Mouse (Mus musculus): Measurements from ENCODE around the gene Prss54.

The Prss54 gene

DNA sequence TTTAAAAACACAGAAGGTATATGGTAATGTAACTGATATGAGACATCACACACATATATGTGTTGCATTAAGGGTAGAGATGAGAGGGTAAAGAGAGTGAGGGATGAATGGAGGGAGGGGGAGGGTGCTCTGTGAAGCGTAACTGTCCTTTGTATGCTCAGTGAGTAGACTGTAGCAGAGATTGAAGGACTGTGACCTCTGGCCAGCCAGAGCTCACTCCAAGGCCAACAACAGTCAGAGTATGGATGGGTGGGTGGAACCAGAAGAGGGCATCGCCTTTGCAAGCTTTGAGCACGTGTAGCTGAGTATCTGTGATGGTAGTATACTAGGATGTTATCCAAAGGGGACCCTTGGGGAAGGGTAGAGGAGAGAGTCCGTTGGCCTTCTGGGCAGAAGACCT, 24.6 kb downstream of the Prss54 start:
- no peak for DNase-seq (ENCODE audit: low spot score in 2 of 2)

DNA sequence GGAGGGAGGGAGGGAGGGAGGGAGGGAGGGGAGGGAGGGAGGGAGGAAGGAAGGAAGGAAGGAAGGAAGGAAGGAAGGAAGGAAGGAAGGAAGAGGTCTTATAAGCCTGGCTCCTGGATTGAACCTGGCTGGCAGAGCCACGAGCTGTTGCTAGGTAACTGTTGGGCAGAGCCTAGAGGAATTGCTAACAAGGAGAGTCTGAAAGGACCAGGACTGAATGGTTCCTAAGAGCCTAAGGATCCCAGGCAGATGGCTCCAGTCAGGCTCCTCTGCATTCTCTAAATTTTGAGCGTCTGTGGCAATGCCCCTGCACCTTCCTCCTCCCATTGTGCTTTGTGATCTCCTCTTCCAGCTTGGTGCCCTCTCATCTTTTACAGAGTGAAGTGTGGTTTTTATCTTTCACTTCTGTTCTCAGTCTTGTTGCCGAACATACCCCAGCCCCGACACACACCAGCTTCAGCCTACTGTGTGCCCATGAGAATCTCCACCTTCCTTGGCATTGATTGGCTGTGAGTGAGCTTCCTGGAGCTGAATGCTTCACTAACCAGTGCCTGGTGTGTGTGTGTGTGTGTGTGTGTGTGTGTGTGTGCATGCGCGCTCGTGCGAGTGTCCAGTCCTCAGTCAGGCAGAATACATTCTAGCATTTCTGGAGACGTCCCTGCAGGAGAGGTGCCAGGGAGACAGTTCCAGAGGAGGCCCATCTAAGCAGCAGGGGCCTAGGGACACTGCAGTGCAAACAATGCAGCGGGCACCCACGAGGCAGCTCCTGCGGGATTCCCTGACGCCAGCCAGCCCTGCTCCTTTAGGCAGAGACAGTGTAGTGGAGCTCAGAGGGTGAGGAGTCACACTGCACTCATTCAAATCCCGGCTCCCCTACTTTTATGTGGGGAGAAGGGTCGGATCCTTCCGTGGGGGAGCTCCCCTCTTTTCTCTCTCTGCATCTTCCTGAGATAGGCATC, 26.0 kb downstream of the Prss54 start:
- peak; percentile 58 to 71 for DNase-seq (ENCODE audit: low spot score in 2 of 2)

DNA sequence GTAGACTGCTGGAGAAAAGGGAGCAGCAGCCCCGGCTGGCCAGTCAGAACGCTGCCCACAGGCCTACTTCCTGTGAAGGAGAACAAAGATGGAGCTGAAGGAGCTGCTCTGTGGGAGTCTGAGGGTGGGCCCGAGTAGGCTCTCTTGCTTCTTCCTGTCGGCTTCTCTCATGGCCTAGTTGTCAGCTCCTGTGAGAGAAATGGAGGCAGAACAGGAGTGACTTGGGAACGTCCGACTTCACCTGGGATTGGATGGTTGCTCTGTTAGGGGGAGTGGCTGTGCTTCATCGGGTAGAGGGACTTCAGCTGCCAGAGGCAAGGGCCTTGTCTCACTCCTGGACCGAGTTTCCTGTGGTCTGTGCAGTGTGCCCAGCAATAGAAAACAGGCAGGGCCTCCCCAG, 28.2 kb downstream of the Prss54 start:
- DNase-seq (ENCODE audit: low spot score in 2 of 2): no peak

DNA sequence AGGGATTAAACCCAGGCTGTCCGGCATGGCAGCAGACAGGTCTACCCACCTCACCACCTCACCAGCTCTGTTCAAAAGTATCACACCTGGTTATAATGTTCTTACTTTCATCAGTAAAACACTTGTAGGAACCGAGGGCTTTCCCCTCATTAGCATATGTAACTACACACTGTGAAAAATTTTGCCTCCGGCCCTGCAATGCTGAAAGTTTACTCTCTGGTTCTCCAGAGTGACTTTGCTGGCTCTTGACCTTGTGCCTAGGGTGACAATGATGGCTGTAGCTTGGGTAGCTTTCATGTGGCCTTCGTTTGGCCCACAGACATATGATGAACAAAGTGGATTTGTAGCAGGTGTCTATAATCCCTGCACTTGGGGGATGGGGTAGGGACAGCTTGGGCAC, 29.2 kb downstream of the Prss54 start:
- DNase-seq (ENCODE audit: low spot score in 2 of 2): no peak

DNA sequence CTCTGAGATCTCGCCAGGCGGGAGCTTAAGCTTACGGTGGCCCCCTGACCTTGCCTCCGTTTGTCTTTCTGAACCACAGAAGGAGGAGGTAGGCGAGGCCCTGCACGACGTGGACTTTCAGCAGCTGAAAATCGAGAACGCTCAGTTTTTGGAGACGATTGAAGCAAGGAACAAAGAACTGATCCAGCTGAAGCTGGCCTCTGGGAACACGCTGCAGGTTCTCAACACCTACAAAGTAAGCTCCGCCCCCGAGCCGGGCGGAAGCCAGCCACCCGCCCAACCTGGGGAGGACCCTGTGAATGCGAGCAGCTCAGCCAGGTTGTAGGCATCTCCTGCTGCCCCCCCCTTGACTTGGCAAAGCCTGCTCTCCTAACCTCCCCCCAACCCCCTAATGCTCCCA, 30.3 kb downstream of the Prss54 start:
- no peak for DNase-seq (ENCODE audit: low spot score in 2 of 2)

DNA sequence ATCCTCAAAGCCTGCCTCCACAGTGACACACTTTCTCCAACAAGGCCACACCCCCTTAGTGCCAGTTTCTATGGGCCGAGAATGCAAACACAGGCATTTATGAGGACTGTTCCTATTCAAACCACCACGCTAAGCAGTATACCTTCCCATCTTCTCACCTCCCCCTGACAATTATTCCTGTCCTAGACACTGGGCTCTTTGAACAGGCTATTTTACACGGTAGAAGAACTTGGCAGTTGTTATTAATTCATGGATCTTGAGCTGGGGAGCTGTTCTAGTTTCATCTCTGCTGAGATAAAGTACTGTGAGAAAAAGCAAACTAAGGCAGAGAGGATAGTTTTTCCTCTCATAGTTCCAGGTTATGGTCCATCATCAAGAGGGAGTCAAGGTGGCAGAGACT, 33.1 kb downstream of the Prss54 start:
- DNase-seq (ENCODE audit: low spot score in 2 of 2): no peak

DNA sequence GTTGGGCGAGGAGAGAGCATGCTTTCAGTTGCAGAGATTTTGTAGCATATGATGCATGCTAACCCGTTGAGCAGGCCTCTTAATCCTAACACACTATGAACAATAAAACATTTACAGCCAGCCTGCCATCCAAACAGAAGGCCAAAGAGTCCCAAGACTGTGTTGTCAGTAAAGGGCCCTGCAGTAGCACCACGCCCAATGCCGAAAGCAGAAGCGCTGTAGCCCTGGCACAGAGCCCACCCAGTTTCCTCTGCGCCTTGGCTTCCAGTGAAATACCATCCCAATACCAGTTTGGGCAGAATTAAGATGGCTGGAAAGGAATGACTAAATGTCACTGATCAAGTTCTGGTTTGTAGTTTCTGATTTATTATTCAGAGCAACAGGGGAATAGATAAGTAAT, 33.9 kb downstream of the Prss54 start:
- DNase-seq (ENCODE audit: low spot score in 2 of 2): no peak

DNA sequence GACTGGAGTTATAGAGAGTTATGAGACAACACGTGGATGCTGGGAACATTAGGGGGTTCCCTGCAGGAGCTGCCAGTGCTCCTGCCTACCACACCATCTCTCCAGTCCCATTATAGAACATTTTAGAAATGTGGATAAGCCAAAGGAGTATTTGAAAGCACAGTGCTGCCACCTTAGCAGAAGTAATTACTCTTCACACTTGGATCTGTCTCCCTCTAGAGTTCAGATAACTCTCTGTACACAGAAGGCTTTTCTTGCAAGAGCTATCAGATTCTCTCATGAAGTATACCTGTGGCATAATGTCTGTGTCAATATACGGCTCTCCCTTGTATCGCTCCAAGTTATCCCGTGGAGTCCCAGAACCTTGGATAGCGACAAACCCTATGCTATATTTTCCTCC, 36.7 kb downstream of the Prss54 start:
- DNase-seq (ENCODE audit: low spot score in 2 of 2): no peak

DNA sequence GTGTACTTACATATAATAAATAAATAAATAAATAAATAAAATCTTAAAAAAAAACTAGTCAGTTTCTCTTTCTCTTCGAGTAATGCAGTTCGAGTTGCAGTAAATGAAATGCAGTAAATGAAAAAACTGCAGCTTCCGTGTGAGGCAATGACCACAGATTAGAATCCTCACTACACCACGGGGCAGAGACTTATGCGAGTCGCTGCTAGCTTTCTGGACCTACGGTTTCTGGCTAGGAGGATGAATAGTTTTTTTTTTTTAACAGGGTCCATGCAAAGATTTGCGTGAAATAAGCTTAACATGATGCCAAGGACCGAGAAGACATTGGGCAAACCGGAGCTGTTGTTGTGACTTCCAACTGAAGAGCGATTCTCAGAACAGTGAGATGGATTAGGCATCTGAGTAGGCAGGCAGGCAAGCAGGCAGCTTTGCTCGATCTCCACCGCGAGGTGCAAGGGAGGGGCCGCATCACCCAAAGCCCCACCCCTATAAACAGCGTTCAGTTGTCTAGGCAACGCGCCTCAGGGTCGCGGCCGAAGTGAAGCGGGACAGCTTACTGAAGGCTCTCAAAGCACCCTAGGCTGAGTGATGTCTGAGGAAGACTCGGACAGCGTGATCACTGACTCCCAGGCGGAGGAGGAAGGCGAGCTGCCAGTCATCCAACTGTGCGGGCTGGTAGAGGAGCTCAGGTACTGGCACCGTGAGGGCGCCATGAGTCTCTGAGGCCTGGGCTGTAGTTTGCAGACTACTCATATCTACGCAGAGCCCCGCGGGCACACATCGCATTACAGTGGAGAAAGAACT, 42.4 kb downstream of the Prss54 start, which contains the start of gene Ccdc113:
Ccdc113 (plus strand) TSS at position 502 of the 804 bp plus-strand sequence.
- peak; percentile 67 to 73 for DNase-seq (ENCODE audit: low spot score in 2 of 2)

DNA sequence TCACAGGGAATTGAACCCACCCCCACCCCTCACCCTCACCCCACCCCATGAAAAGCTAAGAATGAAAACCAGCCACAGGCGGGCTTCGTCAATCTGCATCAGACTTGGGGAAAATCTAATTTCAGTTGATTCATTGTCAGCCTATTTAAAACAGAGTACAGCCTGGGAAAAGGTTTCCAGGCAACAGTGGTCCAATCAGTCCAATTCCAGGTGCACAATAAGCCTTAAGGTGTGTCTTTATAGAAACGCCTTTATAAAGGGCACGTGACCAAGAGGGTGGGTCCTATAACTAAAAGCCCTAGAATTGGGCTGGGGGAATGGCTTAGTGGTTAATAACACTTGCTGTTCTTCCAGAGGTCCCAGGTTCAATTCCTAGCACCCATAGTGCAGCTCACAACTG, 43.9 kb downstream of the Prss54 start:
- no peak for DNase-seq (ENCODE audit: low spot score in 2 of 2)

DNA sequence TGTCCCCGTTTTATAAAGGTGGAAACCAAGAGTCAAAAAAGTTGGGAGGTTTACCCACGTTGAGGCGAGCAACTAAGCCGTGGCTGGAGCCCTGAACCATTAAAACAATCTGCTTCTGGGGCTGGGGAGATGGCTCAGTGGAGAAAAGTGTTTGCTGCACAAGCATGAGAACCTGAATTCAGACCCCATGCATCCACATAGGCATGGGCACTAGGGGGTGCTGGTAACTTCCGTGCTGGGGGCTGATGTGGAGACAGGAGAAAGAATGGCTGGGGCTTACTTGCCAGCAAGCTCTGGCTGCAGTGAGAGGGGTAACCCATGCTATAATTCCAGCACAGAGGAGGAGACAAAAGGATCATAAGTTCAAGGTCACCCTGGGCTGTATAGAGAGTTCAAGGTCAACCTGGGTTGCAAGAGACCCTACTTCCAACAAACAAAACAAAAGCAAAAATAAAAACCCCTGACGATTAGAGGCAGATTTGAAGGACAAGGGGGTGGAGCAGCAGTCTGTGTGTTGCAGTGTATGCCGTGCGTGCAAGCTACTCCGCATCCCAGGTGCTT, 47.3 kb downstream of the Prss54 start:
- no peak for DNase-seq (ENCODE audit: low spot score in 2 of 2)

DNA sequence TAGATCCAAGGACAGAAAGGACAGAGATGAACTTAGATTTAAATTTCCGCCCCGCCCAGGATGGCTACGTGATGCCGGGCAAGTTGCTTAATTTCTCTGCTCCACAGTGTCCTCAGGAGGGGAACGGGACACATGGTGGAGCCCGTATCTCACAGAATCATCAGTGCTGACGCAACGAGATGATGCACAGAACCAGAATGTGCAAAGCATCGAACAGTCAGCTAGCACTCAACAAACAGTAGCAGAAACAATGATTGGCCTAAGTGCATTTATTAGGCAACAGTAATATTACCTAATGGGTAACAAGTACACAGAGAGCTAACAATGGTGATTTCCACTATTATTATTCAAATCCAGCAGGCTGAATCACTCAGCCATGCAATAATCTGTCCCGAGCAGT, 47.9 kb downstream of the Prss54 start:
- no peak for DNase-seq (ENCODE audit: low spot score in 2 of 2)

DNA sequence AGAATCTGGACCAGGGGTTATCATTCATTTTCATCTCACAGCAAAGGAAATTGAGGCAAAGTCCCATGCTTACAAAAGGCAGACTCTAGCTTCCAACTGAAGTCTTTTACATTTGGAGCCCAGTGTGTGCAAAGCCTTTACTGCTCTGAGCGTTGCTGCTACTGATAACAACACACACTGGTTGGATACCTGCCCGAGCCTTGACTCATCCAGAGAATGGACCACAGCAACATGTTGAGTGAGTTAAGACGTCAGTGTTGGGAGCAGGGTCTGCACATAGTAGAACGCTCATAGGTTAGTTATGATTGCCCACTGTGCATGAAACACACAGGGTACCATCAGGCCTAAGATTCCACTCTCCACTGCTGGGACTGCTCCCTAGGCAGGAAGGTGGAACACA, 52.1 kb downstream of the Prss54 start:
- DNase-seq (ENCODE audit: low spot score in 2 of 2): no peak

DNA sequence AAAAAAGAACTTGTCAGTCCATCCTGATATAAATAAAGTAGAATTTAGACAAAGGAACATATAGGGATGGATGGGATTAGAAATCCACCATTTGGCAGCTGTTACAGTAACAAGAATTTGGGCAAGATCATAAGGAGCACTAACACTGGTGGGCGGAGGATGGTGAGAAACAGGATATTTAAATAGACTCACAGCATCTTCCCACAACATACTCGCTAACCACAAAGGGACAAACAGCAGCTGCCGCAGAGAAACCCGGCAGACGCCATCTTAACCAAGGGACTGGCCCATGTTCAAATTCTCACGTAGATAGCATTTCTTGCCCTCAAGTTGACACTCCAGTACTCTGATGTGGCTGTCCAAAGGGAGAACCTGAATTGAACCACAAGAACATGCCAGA, 59.2 kb downstream of the Prss54 start:
- DNase-seq (ENCODE audit: low spot score in 2 of 2): peak in 1 of 2 experiments; percentile 46

DNA sequence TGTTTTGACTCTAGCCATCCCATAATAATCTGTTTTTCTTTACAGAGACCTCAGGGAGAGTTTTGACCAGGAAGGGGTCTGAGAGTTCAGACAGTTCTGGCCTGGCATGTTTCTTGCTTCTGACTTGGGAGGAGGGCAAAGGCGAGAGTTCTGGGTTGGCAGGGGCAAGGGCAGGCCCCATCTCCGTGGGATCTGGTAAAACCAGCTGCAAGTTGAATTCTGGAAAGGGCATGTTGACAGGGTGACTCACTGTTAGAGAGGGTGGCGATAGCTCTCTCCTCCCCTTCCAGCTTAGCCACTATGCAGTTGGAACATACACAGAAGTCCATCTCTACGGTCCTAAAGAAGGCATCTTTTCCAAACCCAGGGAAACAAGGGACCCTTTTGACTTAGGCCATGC, 62.9 kb downstream of the Prss54 start:
- DNase-seq (ENCODE audit: low spot score in 2 of 2): no peak

DNA sequence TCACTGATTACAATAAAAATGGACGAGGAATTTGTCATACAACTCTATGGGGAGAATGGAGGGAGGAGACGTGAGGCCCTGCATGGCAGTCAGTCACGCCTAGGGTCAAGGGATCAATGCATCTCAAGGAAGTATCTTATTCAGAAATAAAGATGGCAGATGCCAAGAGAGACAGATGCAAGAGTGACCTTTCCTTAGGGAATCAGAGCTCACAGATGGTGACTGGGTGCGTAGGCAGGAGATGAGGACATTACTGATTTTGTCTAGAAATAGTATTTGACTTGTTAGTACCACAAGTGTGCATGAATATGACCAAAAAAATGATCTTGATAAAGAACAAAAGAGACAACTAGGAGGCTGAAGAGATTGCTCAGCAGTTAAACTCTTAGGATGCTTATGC, 63.9 kb downstream of the Prss54 start:
- no peak for DNase-seq (ENCODE audit: low spot score in 2 of 2)

Measured in right cerebral cortex, postnatal 10 days (tissue).